In genomic region chrX:136068020-136068419, GRCm38 (mm10) we compare ENCODE assay signal across 8 mouse cellular contexts. TPM values are rescaled to one million over a fixed set of nuclear protein-coding genes. Genes with fewer than 3 reads are reported as not detected.
DNase-seq lines count a peak whose midpoint lies in the region; ATAC-seq lines count a peak whose summit lies in the region.
"Not testable (repeated sequence)": the region's sequence is repeated elsewhere in the genome, so short reads cannot be mapped to it uniquely, and the experiment has no call there.

TSS of gene Bex2 (minus strand) at chrX:136068236.

- H3K9ac ChIP-seq in forebrain, embryonic 16.5 days (replicated peaks; ENCODE audit: low read depth, low read length): peak within 1 kb of the TSS; percentile 60
- H3K9ac ChIP-seq in hindbrain, embryonic 14.5 days: peak within 1 kb of the TSS; percentile 65
- not testable (repeated sequence) for H3K9ac ChIP-seq in liver, embryonic 15.5 days
- peak within 1 kb of the TSS; percentile 54 for H3K9ac ChIP-seq in neural tube, embryonic 12.5 days

- H3K9me3 ChIP-seq in forebrain, embryonic 16.5 days (ENCODE audit: control insufficient read depth, low read length); hindbrain, embryonic 14.5 days (ENCODE audit: control insufficient read depth, low read length); liver, embryonic 15.5 days (replicated peaks); neural tube, embryonic 12.5 days: not testable (repeated sequence)

- peak within 1 kb of the TSS; percentile 81 for H3K27ac ChIP-seq in forebrain, embryonic 16.5 days (ENCODE audit: low read length)
- H3K27ac ChIP-seq in hindbrain, embryonic 14.5 days: peak within 1 kb of the TSS; percentile 86
- H3K27ac ChIP-seq in liver, embryonic 15.5 days (replicated peaks): not testable (repeated sequence)
- H3K27ac ChIP-seq in neural tube, embryonic 12.5 days: 0 out of 2 replicates have a peak within 1 kb of the TSS, but pooled peaks have one; percentile 26

- WGBS in forebrain, embryonic 16.5 days: 0% methylated on average over 8 of the region's 32 CpGs
- no CpG with 5 or more reads among the region's 32 CpGs for WGBS in hindbrain, embryonic 14.5 days
- 40% methylated on average over 2 of the region's 32 CpGs for WGBS in liver, embryonic 15.5 days (ENCODE audit: insufficient replicate concordance)
- 8% methylated on average over 10 of the region's 32 CpGs for WGBS in neural tube, embryonic 12.5 days

- not testable (repeated sequence) for H3K27me3 ChIP-seq in forebrain, embryonic 16.5 days (replicated peaks; ENCODE audit: control insufficient read depth, insufficient read depth, low read length); hindbrain, embryonic 14.5 days (ENCODE audit: control insufficient read depth, insufficient read depth, low read length); liver, embryonic 15.5 days; neural tube, embryonic 12.5 days (replicated peaks)

- not testable (repeated sequence) for H3K36me3 ChIP-seq in forebrain, embryonic 16.5 days (ENCODE audit: control insufficient read depth, insufficient read depth); liver, embryonic 15.5 days (replicated peaks); neural tube, embryonic 12.5 days
- peaks cover 19% of the 10 kb centered on the region for H3K36me3 ChIP-seq in hindbrain, embryonic 14.5 days (replicated peaks; ENCODE audit: control insufficient read depth, insufficient read depth)

- ATAC-seq in activated CD4-positive, CD25-positive, alpha-beta regulatory T cell, adult 4 months: peak; percentile 87
- peak; percentile 96 for ATAC-seq in forebrain, embryonic 16.5 days
- peak; percentile 98 for ATAC-seq in hindbrain, embryonic 14.5 days (ENCODE audit: low FRiP score)
- peak; percentile 90 for ATAC-seq in liver, embryonic 15.5 days (ENCODE audit: insufficient read depth)
- ATAC-seq in neural tube, embryonic 12.5 days (ENCODE audit: low FRiP score, low read depth): peak; percentile 98

- peak; percentile 31 to 66 for DNase-seq in cerebellum, postnatal 36 days
- not testable (repeated sequence) for DNase-seq in hindbrain, embryonic 14.5 days (ENCODE audit: low spot score)
- peak in 1 of 2 experiments; percentile 13 for DNase-seq in layer of hippocampus, postnatal 14 days (ENCODE audit: low spot score in 2 of 2)
- peak; percentile 43 for DNase-seq in thymus, postnatal 14 days

- peak within 1 kb of the TSS; percentile 52 for H3K4me3 ChIP-seq in forebrain, embryonic 16.5 days (replicated peaks; ENCODE audit: low read length)
- peak within 1 kb of the TSS; percentile 44 for H3K4me3 ChIP-seq in hindbrain, embryonic 14.5 days (replicated peaks; ENCODE audit: low read length)
- H3K4me3 ChIP-seq in liver, embryonic 15.5 days (replicated peaks): peak within 1 kb of the TSS; percentile 29
- peak within 1 kb of the TSS; percentile 41 for H3K4me3 ChIP-seq in neural tube, embryonic 12.5 days

- H3K4me1 ChIP-seq in forebrain, embryonic 16.5 days (replicated peaks; ENCODE audit: control insufficient read depth, insufficient read depth, low read length); hindbrain, embryonic 14.5 days (replicated peaks; ENCODE audit: control insufficient read depth, insufficient read depth, low read length); liver, embryonic 15.5 days (replicated peaks); neural tube, embryonic 12.5 days: not testable (repeated sequence)

- peak within 1 kb of the TSS; percentile 53 for H3K4me2 ChIP-seq in forebrain, embryonic 16.5 days (ENCODE audit: low read length)
- H3K4me2 ChIP-seq in hindbrain, embryonic 14.5 days (replicated peaks): peak within 1 kb of the TSS; percentile 53
- peak within 1 kb of the TSS; percentile 29 for H3K4me2 ChIP-seq in liver, embryonic 15.5 days
- H3K4me2 ChIP-seq in neural tube, embryonic 12.5 days (replicated peaks): peak within 1 kb of the TSS; percentile 50

RNA-seq across cellular contexts. Expression of gene Bex2, which starts in this region (rescaled TPM):
- polyA plus RNA-seq in activated CD4-positive, CD25-positive, alpha-beta regulatory T cell, adult 4 months (2017; shearing (Covaris generic)): under 1 TPM in 1 of 2 experiments, not detected in 1; 0.75 TPM
- polyA plus RNA-seq in forebrain, embryonic 16.5 days (2015; fragmentation: Nextera tagmentation; extraction: Ambion mirVana): 579 and 667 TPM in 2 replicates
- 553 and 572 TPM in 2 replicates for polyA plus RNA-seq in hindbrain, embryonic 14.5 days (2014; fragmentation: Nextera tagmentation; extraction: Ambion mirVana)
- total RNA-seq in layer of hippocampus, postnatal 14 days (2021): 100 to 1,000 TPM; 343 to 376 TPM
- polyA plus RNA-seq in liver, embryonic 15.5 days (2015; fragmentation: Nextera tagmentation; extraction: Ambion mirVana): 147 and 153 TPM in 2 replicates
- polyA plus RNA-seq in neural tube, embryonic 12.5 days (2016; fragmentation: Nextera tagmentation; extraction: Ambion mirVana): 390 and 410 TPM in 2 replicates

Comparison
In these comparisons a context has a peak if more than half of its experiments do, and no peak if none do; other contexts are left out.
1. RNA of gene Bex2 (polyA plus RNA-seq): 579 to 667 TPM in forebrain, embryonic 16.5 days, 553 to 572 TPM in hindbrain, embryonic 14.5 days, 390 to 410 TPM in neural tube, embryonic 12.5 days and 147 to 153 TPM in liver, embryonic 15.5 days; 0.75 TPM in activated CD4-positive, CD25-positive, alpha-beta regulatory T cell, adult 4 months; every median in the first group is over 10 times any median in the second.
2. Peak in ATAC-seq in activated CD4-positive, CD25-positive, alpha-beta regulatory T cell, adult 4 months; RNA of the gene not detected or under 1 TPM.
3. Peak in every context shown above with its lines, with median percentiles within 50 percentile points of each other: ATAC-seq, H3K4me2 ChIP-seq and H3K4me3 ChIP-seq.